Mouse (Mus musculus): ENCODE data around the gene Sycn. TPM values are rescaled to one million over a fixed set of nuclear protein-coding genes. Genes with fewer than 3 reads are reported as not detected.
A peak's percentile ranks its signal among the peaks of the same experiment; 100 is the strongest.
"Not testable (repeated sequence)": the region's sequence is repeated elsewhere in the genome, so short reads cannot be mapped to it uniquely, and the experiment has no call there.

Gene Sycn
- not detected in 2 replicates for polyA plus RNA-seq (2015; fragmentation: Nextera tagmentation; extraction: Ambion mirVana)

GRCm38 (mm10) chr7:28540526-28540925 is at the start of gene Sycn:
TSS of gene Sycn (plus strand) at chr7:28540885.
- no peak within 1 kb of the TSS for H3K4me2 ChIP-seq
- no peak within 1 kb of the TSS for H3K27ac ChIP-seq (replicated peaks)
- H3K9me3 ChIP-seq: no peaks in the 10 kb centered on the region
- no peaks in the 10 kb centered on the region for H3K36me3 ChIP-seq
- peaks cover 8% of the 10 kb centered on the region for H3K4me1 ChIP-seq (replicated peaks)
- ATAC-seq (ENCODE audit: low FRiP score, low read depth): no peak
- WGBS: 85% methylated on average over 4 of the region's 4 CpGs
- no peak within 1 kb of the TSS for H3K9ac ChIP-seq
- peaks cover 15% of the 10 kb centered on the region for H3K27me3 ChIP-seq
- no peak within 1 kb of the TSS for H3K4me3 ChIP-seq

GRCm38 (mm10) chr7:28490903-28491302 is 49.8 kb upstream of the Sycn start:
- no peak overlapping the region for H3K9ac ChIP-seq
- H3K4me2 ChIP-seq: peak overlapping the region; percentile 28; the same call in 1 of the 2 replicates
- H3K27ac ChIP-seq (replicated peaks): no peak overlapping the region
- 27% methylated on average over 13 of the region's 14 CpGs for WGBS
- no peaks in the 10 kb centered on the region for H3K36me3 ChIP-seq
- H3K4me3 ChIP-seq: no peak overlapping the region
- H3K4me1 ChIP-seq (replicated peaks): peaks cover 14% of the 10 kb centered on the region
- ATAC-seq (ENCODE audit: low FRiP score, low read depth): no peak
- no peaks in the 10 kb centered on the region for H3K9me3 ChIP-seq
- H3K27me3 ChIP-seq: peaks cover 10% of the 10 kb centered on the region

- Histone ChIP-seq H3K9me3 (no peaks in the 10 kb centered on the region), H3K4me1 (replicated peaks) (peaks cover 14% of the 10 kb centered on the region), H3K9ac (no peak overlapping the region), H3K27me3 (peaks cover 6% of the 10 kb centered on the region; the same call in 1 of the 2 replicates), H3K27ac (replicated peaks) (no peak overlapping the region), H3K4me2 (no peak overlapping the region), H3K36me3 (no peaks in the 10 kb centered on the region), H3K4me3 (no peak overlapping the region)
- no peak for ATAC-seq (ENCODE audit: low FRiP score, low read depth)
- 86% methylated on average over 8 of the region's 8 CpGs for WGBS
These were observed 48.4 kb upstream of the Sycn start for GRCm38 (mm10) chr7:28492310-28492709.

- no peak overlapping the region for H3K4me2 ChIP-seq
- no peaks in the 10 kb centered on the region for H3K27me3 ChIP-seq
- H3K4me3 ChIP-seq: no peak overlapping the region
- ATAC-seq (ENCODE audit: low FRiP score, low read depth): no peak
- no peak overlapping the region for H3K9ac ChIP-seq
- H3K36me3 ChIP-seq: no peaks in the 10 kb centered on the region
- H3K27ac ChIP-seq (replicated peaks): no peak overlapping the region
- H3K4me1 ChIP-seq (replicated peaks): peaks cover 4% of the 10 kb centered on the region; the same call in 1 of the 2 replicates
- 55% methylated on average over 11 of the region's 11 CpGs for WGBS
- no peaks in the 10 kb centered on the region for H3K9me3 ChIP-seq
These were observed 45.3 kb upstream of the Sycn start for GRCm38 (mm10) chr7:28495426-28495825.

- Histone ChIP-seq H3K4me3 (no peak overlapping the region), H3K27me3 (no peaks in the 10 kb centered on the region; the same call in 1 of the 2 replicates), H3K36me3 (no peaks in the 10 kb centered on the region), H3K4me2 (no peak overlapping the region), H3K27ac (replicated peaks) (no peak overlapping the region), H3K4me1 (replicated peaks) (no peaks in the 10 kb centered on the region), H3K9ac (no peak overlapping the region), H3K9me3 (peaks cover 9% of the 10 kb centered on the region)
- no peak for ATAC-seq (ENCODE audit: low FRiP score, low read depth)
- 11% methylated on average over 5 of the region's 5 CpGs for WGBS
These were observed 35.1 kb upstream of the Sycn start for GRCm38 (mm10) chr7:28505585-28505984.

- H3K4me2 ChIP-seq; H3K36me3 ChIP-seq; H3K4me3 ChIP-seq; H3K9me3 ChIP-seq; H3K4me1 ChIP-seq (replicated peaks); ATAC-seq (ENCODE audit: low FRiP score, low read depth); H3K27me3 ChIP-seq; H3K9ac ChIP-seq; H3K27ac ChIP-seq (replicated peaks): not testable (repeated sequence)
- 88% methylated on average over 2 of the region's 2 CpGs for WGBS
These were observed 31.6 kb upstream of the Sycn start for GRCm38 (mm10) chr7:28509121-28509520.

- ATAC-seq (ENCODE audit: low FRiP score, low read depth); H3K4me2 ChIP-seq; H3K4me3 ChIP-seq; H3K9me3 ChIP-seq; H3K9ac ChIP-seq; H3K36me3 ChIP-seq; H3K27ac ChIP-seq (replicated peaks); H3K27me3 ChIP-seq; H3K4me1 ChIP-seq (replicated peaks): not testable (repeated sequence)
- 71% methylated on average over 8 of the region's 8 CpGs for WGBS
These were observed 30.2 kb upstream of the Sycn start, which contains the start of gene Ifnl2 for GRCm38 (mm10) chr7:28510405-28510974. TSS of gene Ifnl2 (minus strand) at chr7:28510455.

GRCm38 (mm10) chr7:28511441-28511840 is 29.2 kb upstream of the Sycn start:
- Histone ChIP-seq H3K27me3 (no peaks in the 10 kb centered on the region), H3K9me3 (no peaks in the 10 kb centered on the region), H3K9ac (no peak overlapping the region), H3K4me2 (no peak overlapping the region), H3K27ac (replicated peaks) (no peak overlapping the region), H3K4me3 (no peak overlapping the region), H3K4me1 (replicated peaks) (no peaks in the 10 kb centered on the region), H3K36me3 (no peaks in the 10 kb centered on the region)
- WGBS: 76% methylated on average over 8 of the region's 8 CpGs
- ATAC-seq (ENCODE audit: low FRiP score, low read depth): no peak

GRCm38 (mm10) chr7:28522536-28522935 is 18.1 kb upstream of the Sycn start, which contains the start of gene Ifnl3:
TSS of gene Ifnl3 (plus strand) at chr7:28522836.
- 81% methylated on average over 5 of the region's 6 CpGs for WGBS
- H3K4me1 ChIP-seq (replicated peaks); H3K4me2 ChIP-seq; ATAC-seq (ENCODE audit: low FRiP score, low read depth); H3K9ac ChIP-seq; H3K27me3 ChIP-seq; H3K9me3 ChIP-seq; H3K36me3 ChIP-seq; H3K4me3 ChIP-seq; H3K27ac ChIP-seq (replicated peaks): not testable (repeated sequence)

- no peak for ATAC-seq (ENCODE audit: low FRiP score, low read depth)
- H3K4me2 ChIP-seq: no peak overlapping the region
These were observed 12.6 kb upstream of the Sycn start for GRCm38 (mm10) chr7:28527922-28528719.

GRCm38 (mm10) chr7:28532005-28532404 is 8.7 kb upstream of the Sycn start:
- ATAC-seq (ENCODE audit: low FRiP score, low read depth): no peak

More at GRCm38 (mm10) chr7:28527922-28528719, 12.6 kb upstream of the Sycn start:
- no peaks in the 10 kb centered on the region for H3K4me1 ChIP-seq (replicated peaks)
- H3K27ac ChIP-seq (replicated peaks): no peak overlapping the region
- no peaks in the 10 kb centered on the region for H3K36me3 ChIP-seq
- H3K9ac ChIP-seq: no peak overlapping the region
- H3K4me3 ChIP-seq: no peak overlapping the region
- no peaks in the 10 kb centered on the region for H3K9me3 ChIP-seq
- H3K27me3 ChIP-seq: no peaks in the 10 kb centered on the region
- WGBS: 9% methylated on average over 19 of the region's 19 CpGs

GRCm38 (mm10) chr7:28538886-28539285 is 1.8 kb upstream of the Sycn start:
- ATAC-seq (ENCODE audit: low FRiP score, low read depth); H3K9me3 ChIP-seq; H3K4me2 ChIP-seq: not testable (repeated sequence)

More at GRCm38 (mm10) chr7:28532005-28532404, 8.7 kb upstream of the Sycn start:
- H3K27me3 ChIP-seq: no peaks in the 10 kb centered on the region
- H3K4me1 ChIP-seq (replicated peaks): no peaks in the 10 kb centered on the region
- 79% methylated on average over 8 of the region's 8 CpGs for WGBS
- H3K9ac ChIP-seq: no peak overlapping the region
- H3K36me3 ChIP-seq: no peaks in the 10 kb centered on the region
- H3K27ac ChIP-seq (replicated peaks): no peak overlapping the region
- no peak overlapping the region for H3K4me2 ChIP-seq
- no peak overlapping the region for H3K4me3 ChIP-seq
- H3K9me3 ChIP-seq: no peaks in the 10 kb centered on the region

More at GRCm38 (mm10) chr7:28538886-28539285, 1.8 kb upstream of the Sycn start:
- 93% methylated on average over 6 of the region's 6 CpGs for WGBS
- H3K9ac ChIP-seq; H3K4me3 ChIP-seq; H3K27me3 ChIP-seq; H3K27ac ChIP-seq (replicated peaks); H3K36me3 ChIP-seq; H3K4me1 ChIP-seq (replicated peaks): not testable (repeated sequence)
